Mouse (Mus musculus) cortical plate, adult 2 months (tissue): ENCODE results near the gene Magi3.

Experiments
- CTCF ChIP-seq: fragments of 200-500 bp; IDR thresholded peaks from 2 replicates; pipeline ENCODE4 v1.5.1; 2011; ENCODE audit warnings: mild to moderate bottlenecking, control low read depth, low read length; ENCODE audit not compliant: insufficient read depth; ENCODE audit errors: extremely low read depth
- POLR2A ChIP-seq: fragments of 200-500 bp; IDR thresholded peaks from 2 replicates; pipeline ENCODE4 v1.6.1; 2011; ENCODE audit warnings: mild to moderate bottlenecking, low read length, control low read depth; ENCODE audit not compliant: insufficient read depth; ENCODE audit errors: extremely low read depth

- no peak for TF ChIP-seq CTCF
- TF ChIP-seq POLR2A: no peak
Measured at GRCm38 (mm10) chr3:103991271-103991670, 228.9 kb downstream of the Magi3 start.
